Mouse (Mus musculus): ENCODE results near the gene Zfp663. TPM values are rescaled to one million over a fixed set of nuclear protein-coding genes. Genes with fewer than 3 reads are reported as not detected.

Gene Zfp663
- polyA plus RNA-seq, 1 experiment from 2014 or later, result 0.58 TPM

DNA sequence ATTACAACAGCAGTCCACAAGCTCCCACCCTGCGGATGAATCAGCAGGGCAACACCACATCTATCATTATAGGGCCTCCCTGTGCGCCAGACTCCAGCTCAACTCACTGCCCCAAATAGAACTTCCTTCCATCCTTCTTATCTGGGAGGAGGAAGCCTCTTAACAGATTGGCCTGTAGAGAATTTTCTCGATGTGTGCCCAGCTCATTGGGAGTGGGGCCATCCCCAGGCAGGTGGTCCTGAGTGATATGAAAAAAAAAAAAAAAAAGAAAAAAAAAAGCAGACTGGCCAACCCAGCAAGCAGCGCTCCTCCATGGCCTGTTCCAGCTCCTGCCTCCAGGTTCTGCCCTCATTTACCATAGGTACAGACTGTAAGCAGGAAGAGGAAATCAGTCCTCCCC, 7.5 kb upstream of the Zfp663 start:
- Histone ChIP-seq H3K27ac (no peak overlapping the region), H3K4me2 (ENCODE audit: low read length) (no peak overlapping the region), H3K4me1 (replicated peaks; ENCODE audit: insufficient read depth, low read length) (no peaks in the 10 kb centered on the region), H3K9me3 (replicated peaks; ENCODE audit: low read length) (peaks cover 2% of the 10 kb centered on the region; the same call in 1 of the 2 replicates), H3K27me3 (ENCODE audit: insufficient read depth, low read length) (no peaks in the 10 kb centered on the region), H3K9ac (ENCODE audit: low read depth, low read length) (no peak overlapping the region), H3K4me3 (replicated peaks; ENCODE audit: low read depth, low read length) (no peak overlapping the region), H3K36me3 (ENCODE audit: insufficient read depth, low read length) (peaks cover 37% of the 10 kb centered on the region)
- DNase-seq (ENCODE audit: low spot score), result no peak
- no peak for TF ChIP-seq CTCF (IDR thresholded peaks at IDR 0.05; ENCODE audit: low read depth)
- 85% methylated on average over 4 of the region's 4 CpGs for WGBS
- no peak for ATAC-seq (replicated peaks; ENCODE audit: low FRiP score, low read depth)

DNA sequence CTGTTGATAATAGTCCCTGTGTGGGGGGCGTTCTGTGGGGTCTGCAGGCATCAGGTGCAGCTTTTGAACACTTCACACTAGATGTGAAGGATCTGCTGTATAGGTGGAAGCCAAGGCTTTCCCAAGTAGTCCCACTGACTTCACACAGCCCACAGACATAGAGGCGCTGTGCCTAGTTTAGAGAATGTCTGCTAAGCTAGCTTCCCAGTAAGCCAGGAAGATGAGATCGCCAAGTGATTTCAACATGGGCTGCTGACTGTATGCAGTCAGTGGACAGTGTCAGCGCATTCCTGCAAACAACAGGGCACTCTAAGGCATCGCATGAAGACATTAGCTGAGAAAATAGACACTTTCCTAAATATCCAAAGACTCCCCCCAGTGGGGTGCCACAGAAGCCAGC, 6.9 kb upstream of the Zfp663 start:
- ATAC-seq (replicated peaks; ENCODE audit: low FRiP score, low read depth) (no peak), DNase-seq (ENCODE audit: low spot score) (no peak)
- WGBS, result 88% methylated on average over 5 of the region's 5 CpGs
- no peaks in the 10 kb centered on the region for H3K9me3 ChIP-seq (replicated peaks; ENCODE audit: low read length)
- H3K27me3 ChIP-seq (ENCODE audit: insufficient read depth, low read length), result no peaks in the 10 kb centered on the region
- no peak overlapping the region for H3K4me2 ChIP-seq (ENCODE audit: low read length)
- H3K4me3 ChIP-seq (replicated peaks; ENCODE audit: low read depth, low read length), result no peak overlapping the region
- peaks cover 31% of the 10 kb centered on the region for H3K36me3 ChIP-seq (ENCODE audit: insufficient read depth, low read length)
- H3K27ac ChIP-seq, result no peak overlapping the region
- H3K9ac ChIP-seq (ENCODE audit: low read depth, low read length), result no peak overlapping the region
- no peaks in the 10 kb centered on the region for H3K4me1 ChIP-seq (replicated peaks; ENCODE audit: insufficient read depth, low read length)
- TF ChIP-seq CTCF (IDR thresholded peaks at IDR 0.05; ENCODE audit: low read depth), result no peak

DNA sequence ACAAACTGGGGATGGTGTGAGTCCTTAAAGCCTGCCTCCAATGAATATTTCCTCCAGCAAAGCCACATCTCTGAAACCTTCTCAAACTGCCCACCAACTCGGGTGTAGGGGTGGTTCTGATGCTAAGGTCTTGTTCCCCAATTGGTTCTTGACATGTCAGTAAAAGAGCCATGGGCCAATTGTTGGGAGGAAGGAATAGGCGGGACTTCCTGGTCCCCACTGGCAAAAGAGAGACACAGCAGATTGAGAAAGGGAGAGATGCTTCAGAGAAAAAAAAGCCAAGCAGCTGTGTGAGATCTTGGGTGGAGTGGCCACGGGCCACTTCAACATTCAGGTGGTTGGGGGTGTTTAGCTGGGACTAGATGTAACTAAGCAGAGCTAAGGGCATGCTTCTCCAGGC, 2.5 kb upstream of the Zfp663 start:
- 26% methylated on average over 3 of the region's 3 CpGs for WGBS
- no peaks in the 10 kb centered on the region; the same call in 1 of the 2 replicates for H3K36me3 ChIP-seq (ENCODE audit: insufficient read depth, low read length)
- no peak overlapping the region for H3K27ac ChIP-seq
- no peak overlapping the region for H3K9ac ChIP-seq (ENCODE audit: low read depth, low read length)
- ATAC-seq (replicated peaks; ENCODE audit: low FRiP score, low read depth) (no peak), DNase-seq (ENCODE audit: low spot score) (no peak)
- H3K9me3 ChIP-seq (replicated peaks; ENCODE audit: low read length), result no peaks in the 10 kb centered on the region
- H3K27me3 ChIP-seq (ENCODE audit: insufficient read depth, low read length), result no peaks in the 10 kb centered on the region
- no peaks in the 10 kb centered on the region; the same call in 1 of the 2 replicates for H3K4me1 ChIP-seq (replicated peaks; ENCODE audit: insufficient read depth, low read length)
- H3K4me3 ChIP-seq (replicated peaks; ENCODE audit: low read depth, low read length), result no peak overlapping the region
- TF ChIP-seq CTCF (IDR thresholded peaks at IDR 0.05; ENCODE audit: low read depth), result no peak
- H3K4me2 ChIP-seq (ENCODE audit: low read length), result no peak overlapping the region

DNA sequence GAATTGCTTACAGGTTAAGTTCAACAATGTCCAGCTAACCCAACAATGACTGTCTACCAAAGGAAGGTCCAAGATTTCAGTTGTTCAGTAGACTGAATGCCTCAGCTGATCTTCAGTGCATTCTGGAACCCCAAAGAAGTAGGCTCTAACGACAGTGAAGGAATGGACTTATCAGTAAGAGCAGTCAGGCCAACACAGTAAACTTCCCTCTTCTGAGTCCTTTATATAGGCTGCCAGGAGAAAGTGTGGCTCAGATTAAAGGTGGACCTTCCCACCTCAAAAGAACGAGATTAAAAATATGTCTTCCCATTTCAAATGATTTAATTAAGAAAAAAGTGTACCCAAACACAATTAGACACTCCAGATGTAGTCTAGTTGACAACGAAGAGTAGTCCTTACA, 1.8 kb upstream of the Zfp663 start:
- no peak overlapping the region for H3K9ac ChIP-seq (ENCODE audit: low read depth, low read length)
- TF ChIP-seq CTCF (IDR thresholded peaks at IDR 0.05; ENCODE audit: low read depth), result no peak
- H3K4me2 ChIP-seq (ENCODE audit: low read length), result no peak overlapping the region
- DNase-seq (ENCODE audit: low spot score) (no peak), ATAC-seq (replicated peaks; ENCODE audit: low FRiP score, low read depth) (no peak)
- H3K4me1 ChIP-seq (replicated peaks; ENCODE audit: insufficient read depth, low read length), result no peaks in the 10 kb centered on the region; the same call in 1 of the 2 replicates
- H3K9me3 ChIP-seq (replicated peaks; ENCODE audit: low read length), result no peaks in the 10 kb centered on the region
- no peak overlapping the region for H3K4me3 ChIP-seq (replicated peaks; ENCODE audit: low read depth, low read length)
- H3K27ac ChIP-seq, result no peak overlapping the region
- no peaks in the 10 kb centered on the region for H3K27me3 ChIP-seq (ENCODE audit: insufficient read depth, low read length)
- WGBS, result 78% methylated on average over 3 of the region's 3 CpGs
- no peaks in the 10 kb centered on the region; the same call in 1 of the 2 replicates for H3K36me3 ChIP-seq (ENCODE audit: insufficient read depth, low read length)

DNA sequence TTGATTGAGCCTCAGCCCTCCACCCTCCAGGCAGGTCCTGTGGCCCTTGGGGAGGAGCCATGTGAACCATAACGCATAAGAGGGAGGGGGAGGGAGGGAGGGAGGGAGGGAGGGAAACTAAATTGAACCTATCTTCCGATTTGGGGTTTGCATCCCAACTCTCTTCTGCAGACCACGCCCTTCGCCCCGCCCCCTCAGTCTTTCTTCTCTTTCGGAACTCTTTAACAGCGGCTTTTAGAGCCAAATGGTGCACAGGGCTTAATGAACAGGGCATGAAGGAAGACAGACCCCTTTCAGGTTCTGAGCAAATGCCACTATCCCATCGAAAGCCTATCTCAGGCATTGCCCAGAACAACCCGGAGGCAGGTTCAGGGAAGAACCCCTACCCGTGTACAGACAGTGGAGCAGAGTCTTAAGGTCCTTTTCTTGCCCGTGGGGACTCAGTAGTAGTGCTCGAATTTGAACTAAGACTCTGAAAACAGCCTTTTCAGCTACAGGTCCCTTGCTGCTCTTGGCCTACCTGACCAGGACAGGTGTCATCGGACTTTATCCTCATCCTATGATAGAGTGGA, 575 bp downstream of the Zfp663 start:
- no peak overlapping the region for H3K27ac ChIP-seq
- no peak overlapping the region for H3K9ac ChIP-seq (ENCODE audit: low read depth, low read length)
- ATAC-seq (replicated peaks; ENCODE audit: low FRiP score, low read depth) (no peak), DNase-seq (ENCODE audit: low spot score) (peak; percentile 34)
- no peaks in the 10 kb centered on the region for H3K27me3 ChIP-seq (ENCODE audit: insufficient read depth, low read length)
- peak overlapping the region; percentile 6; the same call in 1 of the 2 replicates for H3K4me3 ChIP-seq (replicated peaks; ENCODE audit: low read depth, low read length)
- no peak for TF ChIP-seq CTCF (IDR thresholded peaks at IDR 0.05; ENCODE audit: low read depth)
- H3K36me3 ChIP-seq (ENCODE audit: insufficient read depth, low read length), result no peaks in the 10 kb centered on the region
- no peaks in the 10 kb centered on the region for H3K9me3 ChIP-seq (replicated peaks; ENCODE audit: low read length)
- under 1% methylated on average over 13 of the region's 13 CpGs for WGBS
- H3K4me2 ChIP-seq (ENCODE audit: low read length), result peak overlapping the region; percentile 46
- H3K4me1 ChIP-seq (replicated peaks; ENCODE audit: insufficient read depth, low read length), result no peaks in the 10 kb centered on the region; the same call in 1 of the 2 replicates

DNA sequence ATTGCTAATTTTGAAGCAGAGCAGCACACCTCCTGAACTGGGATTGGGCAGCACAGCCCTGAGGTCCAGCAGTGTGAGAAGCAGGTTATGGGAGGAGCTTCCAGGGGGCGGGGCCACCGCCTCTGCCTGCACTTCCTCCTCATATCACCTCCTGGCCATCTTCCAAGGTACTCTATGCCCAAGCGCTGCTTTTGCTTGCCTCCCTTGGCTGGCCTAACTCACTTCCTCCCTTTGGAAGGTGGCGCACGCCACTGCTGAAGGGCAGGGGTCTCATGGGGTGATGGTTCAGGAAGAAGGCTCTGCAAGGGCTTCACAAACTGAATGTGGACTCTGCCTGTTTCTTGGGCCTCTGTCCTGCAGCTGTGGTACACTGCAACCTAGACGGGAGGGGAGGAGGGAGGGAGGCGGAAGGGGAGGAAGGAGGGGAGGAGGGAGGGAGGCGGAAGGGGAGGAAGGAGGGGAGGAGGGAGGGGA, 1.4 kb downstream of the Zfp663 start:
- DNase-seq (ENCODE audit: low spot score) (peak; percentile 62), ATAC-seq (replicated peaks; ENCODE audit: low FRiP score, low read depth) (peak; percentile 72)
- no peaks in the 10 kb centered on the region for H3K27me3 ChIP-seq (ENCODE audit: insufficient read depth, low read length)
- no peaks in the 10 kb centered on the region for H3K36me3 ChIP-seq (ENCODE audit: insufficient read depth, low read length)
- no peaks in the 10 kb centered on the region; the same call in 1 of the 2 replicates for H3K4me1 ChIP-seq (replicated peaks; ENCODE audit: insufficient read depth, low read length)
- no peak overlapping the region for H3K9ac ChIP-seq (ENCODE audit: low read depth, low read length)
- H3K4me2 ChIP-seq (ENCODE audit: low read length), result 0 out of 2 replicates have a peak overlapping the region, but pooled peaks have one; percentile 11
- H3K4me3 ChIP-seq (replicated peaks; ENCODE audit: low read depth, low read length), result no peak overlapping the region
- no peak overlapping the region for H3K27ac ChIP-seq
- no peaks in the 10 kb centered on the region for H3K9me3 ChIP-seq (replicated peaks; ENCODE audit: low read length)
- 9% methylated on average over 5 of the region's 8 CpGs for WGBS
- TF ChIP-seq CTCF (IDR thresholded peaks at IDR 0.05; ENCODE audit: low read depth), result no peak
